Mouse (Mus musculus) heart, adult 10 weeks (tissue): ENCODE results near the gene Olfr206. TPM values are rescaled to one million over a fixed set of nuclear protein-coding genes. Genes with fewer than 3 reads are reported as not detected.

Source experiments
- polyA plus RNA-seq: library from polyadenylated mRNA; stranded (reverse); fragments of 350-450 nt; fragmentation: Illumina TruSeq; extraction: RNeasy Lipid Tissue Mini Kit (QIAGEN cat#74804); gene quantifications from one replicate; pipeline ENCODE4 v1.2.3, GENCODE M21; 2014; ENCODE audit warnings: low read depth, low replicate concordance

Olfr206 gene
- not detected for polyA plus RNA-seq

GRCm38 (mm10) chr16:59349146-59349545 lies at the start of gene Olfr206:
Olfr206 (minus strand) TSS chr16:59349246.

DNA sequence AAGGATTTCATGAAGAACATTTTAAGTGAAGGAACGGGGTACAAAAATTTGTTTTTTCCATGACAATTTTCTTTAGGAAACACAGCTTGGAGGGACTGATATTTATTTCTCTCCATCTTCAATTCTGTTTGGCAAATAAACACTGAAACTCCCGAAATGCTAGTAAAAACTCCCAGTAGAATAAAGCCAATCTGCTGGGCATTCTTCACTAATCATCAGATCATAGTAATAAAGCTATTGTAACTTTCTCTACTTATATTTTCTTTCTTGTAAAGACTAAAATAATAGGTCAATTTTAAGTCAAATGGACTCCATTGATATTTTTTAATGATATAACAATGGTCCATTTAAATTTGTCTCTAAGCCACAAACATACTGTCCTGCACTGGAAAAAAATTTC lies 14.8 kb upstream of the Olfr206 start, which contains the start of gene Olfr209:
Gene Olfr209 (minus strand): TSS at position 101 of the 400 bp plus-strand sequence.

DNA sequence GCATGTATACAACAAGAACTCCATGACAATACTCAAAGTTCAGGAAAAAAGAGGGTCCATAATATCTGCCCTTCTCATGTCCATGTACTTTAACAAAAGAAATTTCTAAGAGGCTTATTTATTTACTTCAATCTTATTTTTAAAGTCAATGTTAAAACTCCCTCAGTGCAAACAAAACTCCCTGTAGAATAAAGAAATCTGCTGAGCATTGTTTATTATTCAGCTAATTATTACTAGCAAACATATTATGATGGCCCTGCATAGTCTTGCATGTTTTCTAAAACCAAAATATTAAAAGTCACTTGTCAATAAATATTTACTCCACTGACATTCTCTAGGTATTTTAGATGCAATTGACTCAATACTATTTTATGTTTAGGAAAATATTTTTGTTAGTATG lies 18.0 kb downstream of the Olfr206 start, which contains the start of gene Olfr205:
Gene Olfr205 (minus strand): TSS at position 101 of the 400 bp plus-strand sequence.

DNA sequence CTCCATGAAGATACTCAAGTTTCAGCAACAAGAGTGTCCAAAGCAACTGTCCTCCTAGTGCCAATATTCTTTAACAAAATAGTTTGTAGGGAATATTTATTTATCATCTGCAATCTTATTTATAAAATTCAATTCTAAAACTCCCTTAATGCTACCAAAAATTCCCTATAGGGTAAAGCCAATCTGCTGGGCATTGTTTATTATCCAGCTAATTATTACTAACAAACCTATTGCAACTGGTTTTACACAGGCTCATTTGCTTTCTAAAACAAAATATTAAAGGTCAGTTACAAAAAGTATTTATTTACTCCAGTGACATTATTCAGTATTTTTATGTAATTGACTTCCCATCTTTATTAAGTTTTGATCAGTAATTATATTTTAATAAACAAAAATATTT lies 30.9 kb downstream of the Olfr206 start, which contains the start of gene Olfr204:
Gene Olfr204 (minus strand): TSS at position 101 of the 400 bp plus-strand sequence.

DNA sequence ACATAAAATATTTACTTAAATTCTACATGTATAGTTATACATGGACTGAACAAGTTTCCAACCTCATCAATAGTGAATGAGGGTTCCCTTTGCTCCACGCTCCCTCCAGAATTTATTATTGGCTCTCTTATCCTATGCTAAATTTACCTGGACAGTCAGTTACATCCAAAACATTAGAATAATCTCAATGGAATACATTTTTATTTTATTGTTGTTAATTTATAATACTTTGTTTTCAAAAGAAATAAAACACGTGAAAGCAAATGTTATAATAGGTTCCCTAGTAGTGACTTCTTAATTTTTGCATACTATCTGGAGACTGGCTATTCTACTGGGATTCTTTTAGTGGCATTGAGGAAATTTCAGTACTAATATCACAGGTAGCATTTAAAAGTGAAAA lies 50.5 kb downstream of the Olfr206 start, which contains the start of gene Olfr203:
Gene Olfr203 (plus strand): TSS at position 301 of the 400 bp plus-strand sequence.

Other genes with a start within 250 kb of the Olfr206 start
- gene Olfr193, start 237.4 kb downstream of the Olfr206 start, polyA plus RNA-seq: not detected
- not detected for gene Olfr194, start 228.2 kb downstream of the Olfr206 start, polyA plus RNA-seq
- not detected for gene Olfr195, start 202.2 kb downstream of the Olfr206 start, polyA plus RNA-seq
- not detected for gene Olfr196, start 178.8 kb downstream of the Olfr206 start, polyA plus RNA-seq
- gene Olfr198, start 145.7 kb downstream of the Olfr206 start, polyA plus RNA-seq: not detected
- gene Olfr199, start 129.5 kb downstream of the Olfr206 start, polyA plus RNA-seq: not detected
- gene Olfr201, start 76.6 kb downstream of the Olfr206 start, polyA plus RNA-seq: not detected
- not detected for gene Olfr202, start 62.5 kb downstream of the Olfr206 start, polyA plus RNA-seq
- gene Olfr203, start 50.4 kb downstream of the Olfr206 start, polyA plus RNA-seq: not detected
- not detected for gene Olfr204, start 31.0 kb downstream of the Olfr206 start, polyA plus RNA-seq
- not detected for gene Olfr205, start 18.1 kb downstream of the Olfr206 start, polyA plus RNA-seq
- not detected for gene Olfr209, start 14.7 kb upstream of the Olfr206 start, polyA plus RNA-seq
- gene Gabrr3, start 58.1 kb upstream of the Olfr206 start, polyA plus RNA-seq: not detected
- 25.6 TPM for gene Riox2, start 122.5 kb upstream of the Olfr206 start, polyA plus RNA-seq